Mouse (Mus musculus) intestine, embryonic 16.5 days (tissue): ENCODE measurements around the gene Dpf3. TPM values are rescaled to one million over a fixed set of nuclear protein-coding genes. Genes with fewer than 3 reads are reported as not detected.

ENCODE experiments used
- ATAC-seq: fragments of 200-750 bp; cut with Nextera tagmentation; 2 replicates; pipeline ENCODE4 v1.8.0; 2017; ENCODE audit warnings: moderate TSS enrichment, moderate library complexity
- H3K27ac ChIP-seq: fragments of 300-500 bp; sonication (generic); 2 replicates; pipeline ENCODE4 v1.5.1; 2014; ENCODE audit warnings: mild to moderate bottlenecking, low read length
- H3K27me3 ChIP-seq: fragments of 300-500 bp; sonication (generic); replicated peaks from 2 replicates; pipeline ENCODE4 v1.6.1; 2014; ENCODE audit warnings: low read length, control low read depth, mixed read lengths; ENCODE audit not compliant: control insufficient read depth, insufficient read depth
- H3K36me3 ChIP-seq: fragments of 300-500 bp; sonication (generic); 2 replicates; pipeline ENCODE4 v1.6.1; 2014; ENCODE audit warnings: low read length, control low read depth; ENCODE audit not compliant: control insufficient read depth, insufficient read depth
- H3K4me1 ChIP-seq: fragments of 300-500 bp; sonication (generic); 2 replicates; pipeline ENCODE4 v1.6.1; 2014; ENCODE audit warnings: low read length, control low read depth, mixed read lengths; ENCODE audit not compliant: control insufficient read depth, insufficient read depth
- H3K4me2 ChIP-seq: fragments of 300-500 bp; sonication (generic); 2 replicates; pipeline ENCODE4 v1.6.1; 2014; ENCODE audit warnings: low read depth, low read length, control low read depth
- H3K4me3 ChIP-seq: fragments of 300-500 bp; sonication (generic); 2 replicates; pipeline ENCODE4 v1.5.1; 2014; ENCODE audit warnings: mild to moderate bottlenecking, low read length
- H3K9ac ChIP-seq: fragments of 300-500 bp; sonication (generic); 2 replicates; pipeline ENCODE4 v1.6.1; 2014; ENCODE audit warnings: low read depth, low read length
- H3K9me3 ChIP-seq: fragments of 300-500 bp; sonication (generic); 2 replicates; pipeline ENCODE4 v1.6.1; 2016; ENCODE audit warnings: low read length, control low read depth; ENCODE audit not compliant: control insufficient read depth
- WGBS: fragments of 180-500 bp; shearing (Covaris S2); extraction: QIAGEN DNeasy Blood & Tissue Kit; methylation state at CpG from one replicate; pipeline ENCODE4 v1.1.7; 2014; 5-methylcytosine and 5-hydroxymethylcytosine counted together
- polyA plus RNA-seq: library from polyadenylated mRNA; unstranded; fragments of >200 nt; fragmentation: Nextera tagmentation; extraction: Ambion mirVana; gene quantifications from 2 replicates; pipeline ENCODE4 v1.2.1, GENCODE M21; 2015

Dpf3 gene
- polyA plus RNA-seq, 1 experiment from 2014 or later, result 7.4 TPM

- no peak overlapping the region for H3K27ac ChIP-seq
- peaks cover 3% of the 10 kb centered on the region; the same call in 1 of the 2 replicates for H3K4me1 ChIP-seq
- no peak for ATAC-seq
- no peak overlapping the region for H3K9ac ChIP-seq
- H3K9me3 ChIP-seq, result peaks cover 4% of the 10 kb centered on the region
- 47% methylated on average over 1 of the region's 1 CpGs for WGBS
- no peaks in the 10 kb centered on the region; the same call in 1 of the 2 replicates for H3K36me3 ChIP-seq
- H3K27me3 ChIP-seq, result no peaks in the 10 kb centered on the region
- no peak overlapping the region for H3K4me3 ChIP-seq
- H3K4me2 ChIP-seq, result no peak overlapping the region
Measured at GRCm38 (mm10) chr12:83491609-83492008, 4.1 kb upstream of the Dpf3 start.

- Histone ChIP-seq H3K4me2 (no peak overlapping the region), H3K27me3 (no peaks in the 10 kb centered on the region), H3K9ac (no peak overlapping the region), H3K36me3 (no peaks in the 10 kb centered on the region; the same call in 1 of the 2 replicates), H3K4me1 (peaks cover 13% of the 10 kb centered on the region), H3K9me3 (peaks cover 4% of the 10 kb centered on the region), H3K4me3 (no peak overlapping the region), H3K27ac (no peak overlapping the region)
- WGBS, result 45% methylated on average over 2 of the region's 2 CpGs
- no peak for ATAC-seq
Measured at GRCm38 (mm10) chr12:83489748-83490147, 2.2 kb upstream of the Dpf3 start.

GRCm38 (mm10) chr12:83488211-83488941 lies 860 bp upstream of the Dpf3 start:
- Histone ChIP-seq H3K27ac (0 out of 2 replicates have a peak overlapping the region, but pooled peaks have one; percentile 6), H3K4me1 (peaks cover 14% of the 10 kb centered on the region), H3K36me3 (no peaks in the 10 kb centered on the region; the same call in 1 of the 2 replicates), H3K4me2 (peak overlapping the region; percentile 99), H3K4me3 (peak overlapping the region; percentile 78), H3K9ac (peak overlapping the region; percentile 46), H3K9me3 (peaks cover 4% of the 10 kb centered on the region), H3K27me3 (no peaks in the 10 kb centered on the region)
- under 1% methylated on average over 29 of the region's 29 CpGs for WGBS
- peak; percentile 23; the same call in 1 of the 2 replicates for ATAC-seq

- no peaks in the 10 kb centered on the region for H3K27me3 ChIP-seq
- H3K36me3 ChIP-seq, result no peaks in the 10 kb centered on the region; the same call in 1 of the 2 replicates
- H3K9ac ChIP-seq, result peak overlapping the region; percentile 73
- H3K9me3 ChIP-seq, result peaks cover 4% of the 10 kb centered on the region
- WGBS, result under 1% methylated on average over 71 of the region's 73 CpGs
- peak overlapping the region; percentile 78 for H3K4me3 ChIP-seq
- H3K4me2 ChIP-seq, result peak overlapping the region; percentile 99
- H3K27ac ChIP-seq, result peak overlapping the region; percentile 74
- peaks cover 14% of the 10 kb centered on the region for H3K4me1 ChIP-seq
- peak; percentile 69 for ATAC-seq
Measured at GRCm38 (mm10) chr12:83486671-83487461, 650 bp downstream of the Dpf3 start.

- peak overlapping the region; percentile 99 for H3K4me2 ChIP-seq
- WGBS, result under 1% methylated on average over 53 of the region's 53 CpGs
- H3K36me3 ChIP-seq, result no peaks in the 10 kb centered on the region
- 0 out of 2 replicates have a peak, but pooled peaks have one; percentile 2 for ATAC-seq
- peak overlapping the region; percentile 74 for H3K27ac ChIP-seq
- H3K9ac ChIP-seq, result peak overlapping the region; percentile 73
- H3K4me1 ChIP-seq, result peaks cover 14% of the 10 kb centered on the region
- peak overlapping the region; percentile 78 for H3K4me3 ChIP-seq
- H3K27me3 ChIP-seq, result no peaks in the 10 kb centered on the region
- no peaks in the 10 kb centered on the region for H3K9me3 ChIP-seq
Measured at GRCm38 (mm10) chr12:83485911-83486670, 1.4 kb downstream of the Dpf3 start.

GRCm38 (mm10) chr12:83484855-83485745 lies 2.4 kb downstream of the Dpf3 start:
- H3K36me3 ChIP-seq, result no peaks in the 10 kb centered on the region
- peak overlapping the region; percentile 78 for H3K4me3 ChIP-seq
- 11% methylated on average over 24 of the region's 24 CpGs for WGBS
- H3K4me1 ChIP-seq, result peaks cover 14% of the 10 kb centered on the region
- H3K4me2 ChIP-seq, result peak overlapping the region; percentile 99
- H3K27me3 ChIP-seq, result no peaks in the 10 kb centered on the region
- H3K27ac ChIP-seq, result no peak overlapping the region
- peak overlapping the region; percentile 73; the same call in 1 of the 2 replicates for H3K9ac ChIP-seq
- no peaks in the 10 kb centered on the region for H3K9me3 ChIP-seq
- ATAC-seq, result no peak

- no peak overlapping the region for H3K9ac ChIP-seq
- H3K4me3 ChIP-seq, result no peak overlapping the region
- WGBS, result 43% methylated on average over 5 of the region's 5 CpGs
- no peak overlapping the region for H3K4me2 ChIP-seq
- H3K36me3 ChIP-seq, result no peaks in the 10 kb centered on the region
- H3K4me1 ChIP-seq, result peaks cover 11% of the 10 kb centered on the region
- H3K27me3 ChIP-seq, result no peaks in the 10 kb centered on the region
- no peak overlapping the region for H3K27ac ChIP-seq
- no peak for ATAC-seq
- H3K9me3 ChIP-seq, result no peaks in the 10 kb centered on the region
Measured at GRCm38 (mm10) chr12:83483653-83484052, 3.9 kb downstream of the Dpf3 start.

- WGBS, result 54% methylated on average over 4 of the region's 4 CpGs
- no peak for ATAC-seq
- H3K9me3 ChIP-seq, result no peaks in the 10 kb centered on the region
Measured at GRCm38 (mm10) chr12:83481439-83481838, 6.1 kb downstream of the Dpf3 start.

More at GRCm38 (mm10) chr12:83481439-83481838, 6.1 kb downstream of the Dpf3 start:
- peaks cover 11% of the 10 kb centered on the region for H3K4me1 ChIP-seq
- no peaks in the 10 kb centered on the region for H3K36me3 ChIP-seq
- H3K27me3 ChIP-seq, result no peaks in the 10 kb centered on the region
- no peak overlapping the region for H3K9ac ChIP-seq
- H3K4me3 ChIP-seq, result no peak overlapping the region
- no peak overlapping the region for H3K4me2 ChIP-seq
- no peak overlapping the region for H3K27ac ChIP-seq
